Mouse (Mus musculus): Measurements from ENCODE around the gene Fntb.
"Not testable (repeated sequence)": the region's sequence is repeated elsewhere in the genome, so short reads cannot be mapped to it uniquely, and the experiment has no call there.

Fntb gene

GRCm38 (mm10) chr12:76765354-76765851 lies at the start of gene Fntb, which contains the start of gene Churc1:
Gene Fntb (plus strand): TSS chr12:76765589.
Gene Churc1 (plus strand): TSS chr12:76765538.
- DNase-seq (ENCODE audit: low spot score), result peak; percentile 95

GRCm38 (mm10) chr12:76718384-76718783 lies 47.0 kb upstream of the Fntb start:
- no peak for DNase-seq (ENCODE audit: low spot score)

GRCm38 (mm10) chr12:76720572-76720971 lies 44.8 kb upstream of the Fntb start:
- peak; percentile 59 for DNase-seq (ENCODE audit: low spot score)

GRCm38 (mm10) chr12:76722026-76722425 lies 43.4 kb upstream of the Fntb start:
- no peak for DNase-seq (ENCODE audit: low spot score)

- DNase-seq (ENCODE audit: low spot score), result no peak
Observed at GRCm38 (mm10) chr12:76727955-76728354, 37.4 kb upstream of the Fntb start.

GRCm38 (mm10) chr12:76750866-76751459 lies 14.4 kb upstream of the Fntb start:
- DNase-seq (ENCODE audit: low spot score), result no peak

GRCm38 (mm10) chr12:76752652-76753318 lies 12.6 kb upstream of the Fntb start:
- DNase-seq (ENCODE audit: low spot score), result peak; percentile 90

- no peak for DNase-seq (ENCODE audit: low spot score)
Observed at GRCm38 (mm10) chr12:76765901-76766630, 677 bp downstream of the Fntb start.

- no peak for DNase-seq (ENCODE audit: low spot score)
Observed at GRCm38 (mm10) chr12:76770841-76771500, 5.6 kb downstream of the Fntb start.

- DNase-seq (ENCODE audit: low spot score), result no peak
Observed at GRCm38 (mm10) chr12:76771540-76771939, 6.2 kb downstream of the Fntb start.

GRCm38 (mm10) chr12:76774652-76775051 lies 9.3 kb downstream of the Fntb start:
- no peak for DNase-seq (ENCODE audit: low spot score)

GRCm38 (mm10) chr12:76775132-76775531 lies 9.7 kb downstream of the Fntb start:
- no peak for DNase-seq (ENCODE audit: low spot score)

GRCm38 (mm10) chr12:76776898-76777297 lies 11.5 kb downstream of the Fntb start:
- no peak for DNase-seq (ENCODE audit: low spot score)

- DNase-seq (ENCODE audit: low spot score), result no peak
Observed at GRCm38 (mm10) chr12:76777845-76778244, 12.5 kb downstream of the Fntb start.

GRCm38 (mm10) chr12:76778305-76779083 lies 13.1 kb downstream of the Fntb start:
- DNase-seq (ENCODE audit: low spot score), result no peak

GRCm38 (mm10) chr12:76779951-76780350 lies 14.6 kb downstream of the Fntb start:
- no peak for DNase-seq (ENCODE audit: low spot score)

- no peak for DNase-seq (ENCODE audit: low spot score)
Observed at GRCm38 (mm10) chr12:76780639-76781468, 15.5 kb downstream of the Fntb start.

GRCm38 (mm10) chr12:76784056-76784619 lies 18.7 kb downstream of the Fntb start:
- no peak for DNase-seq (ENCODE audit: low spot score)

- DNase-seq (ENCODE audit: low spot score), result no peak
Observed at GRCm38 (mm10) chr12:76790446-76791084, 25.2 kb downstream of the Fntb start.

GRCm38 (mm10) chr12:76792540-76792939 lies 27.2 kb downstream of the Fntb start:
- not testable (repeated sequence) for DNase-seq (ENCODE audit: low spot score)
